Mouse (Mus musculus) spleen, adult 18-20 months (tissue): ENCODE measurements around the gene Rpusd3.

Experiments used
- DNase-seq, 2 experiments: peaks; one replicate each; pipeline ENCODE4 v3.0.0; 2022; ENCODE audit warnings: mixed read lengths in 2 of 2

Rpusd3 gene

DNA sequence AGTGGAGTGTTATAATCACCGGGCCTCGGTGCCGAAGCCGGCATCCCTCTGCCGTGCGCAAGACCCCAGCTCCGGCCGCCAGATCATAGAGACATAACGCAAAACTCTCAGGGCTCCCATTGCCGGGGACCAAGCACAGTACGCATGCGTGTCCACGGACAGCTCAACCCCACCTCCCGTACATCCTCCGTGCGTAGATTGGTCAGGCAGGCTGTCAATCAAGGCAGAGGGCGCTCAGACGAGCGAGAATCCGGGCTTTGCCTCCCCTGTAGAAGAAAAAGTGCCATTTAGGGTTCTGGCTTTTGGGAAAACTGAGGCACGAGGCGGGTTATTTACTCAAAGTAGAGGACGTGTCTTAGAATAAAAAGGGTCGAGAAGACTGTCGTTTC is at the start of gene Rpusd3:
Gene Rpusd3 (minus strand): TSS at position 142 of the 389 bp plus-strand sequence.
- DNase-seq, result peak; percentile 96 to 99

DNA sequence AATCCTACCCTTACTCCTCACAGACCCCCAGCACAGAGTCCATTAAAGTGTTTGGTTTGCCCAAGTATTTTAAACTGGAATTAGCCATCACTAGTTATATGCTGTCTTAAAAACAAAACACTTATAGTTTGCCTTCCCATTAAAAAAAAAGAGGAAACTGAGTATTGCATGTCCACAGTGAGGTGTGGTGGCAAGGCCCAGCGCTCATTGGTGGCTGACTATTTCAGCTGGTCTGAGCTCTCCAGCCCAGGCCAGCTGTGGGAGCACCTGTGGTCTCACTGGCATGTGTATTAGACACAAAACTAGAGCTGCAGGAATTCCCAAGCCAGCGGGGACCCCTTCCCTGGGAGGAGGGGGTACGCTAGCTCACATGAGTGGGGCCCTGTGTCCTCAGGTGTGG is 49.4 kb upstream of the Rpusd3 start:
- no peak for DNase-seq

DNA sequence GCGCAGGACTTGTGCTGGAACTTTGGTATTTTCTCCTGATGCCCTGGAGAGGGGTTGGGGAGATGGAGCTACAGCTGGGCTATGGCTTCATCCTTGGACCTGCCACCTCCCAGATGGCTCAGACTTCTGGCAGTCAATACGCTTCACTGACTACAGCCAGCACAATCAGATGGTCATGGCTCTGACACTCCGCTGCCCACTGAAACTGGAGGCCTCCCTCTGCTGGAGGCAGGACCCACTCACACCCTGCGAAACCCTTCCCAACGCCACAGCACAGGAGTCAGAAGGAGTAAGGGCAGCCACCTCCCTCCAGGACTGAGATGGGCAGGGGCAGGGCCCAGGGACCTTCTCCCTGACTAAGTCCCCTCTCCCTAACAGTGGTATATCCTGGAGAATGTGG is 46.5 kb upstream of the Rpusd3 start:
- DNase-seq, result no peak

DNA sequence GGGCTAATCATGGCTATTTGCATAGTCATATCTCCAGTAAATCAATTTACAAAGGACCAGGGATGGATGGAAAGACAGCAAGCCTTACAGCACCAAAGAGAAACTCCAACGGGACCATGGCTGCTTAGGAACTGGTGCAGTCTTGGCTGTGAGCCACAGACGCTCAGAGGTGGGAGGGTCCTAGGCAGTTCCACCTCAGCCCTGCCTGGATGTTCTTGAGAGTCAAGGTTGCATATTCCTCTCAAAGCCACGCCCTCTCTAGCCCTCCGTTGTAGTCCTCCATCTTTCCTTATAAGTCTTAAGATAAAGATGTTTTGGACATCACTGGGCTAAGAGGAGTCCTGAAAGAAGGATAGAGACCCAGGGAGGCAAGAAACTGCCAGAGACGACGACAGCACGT is 44.9 kb upstream of the Rpusd3 start:
- no peak for DNase-seq

DNA sequence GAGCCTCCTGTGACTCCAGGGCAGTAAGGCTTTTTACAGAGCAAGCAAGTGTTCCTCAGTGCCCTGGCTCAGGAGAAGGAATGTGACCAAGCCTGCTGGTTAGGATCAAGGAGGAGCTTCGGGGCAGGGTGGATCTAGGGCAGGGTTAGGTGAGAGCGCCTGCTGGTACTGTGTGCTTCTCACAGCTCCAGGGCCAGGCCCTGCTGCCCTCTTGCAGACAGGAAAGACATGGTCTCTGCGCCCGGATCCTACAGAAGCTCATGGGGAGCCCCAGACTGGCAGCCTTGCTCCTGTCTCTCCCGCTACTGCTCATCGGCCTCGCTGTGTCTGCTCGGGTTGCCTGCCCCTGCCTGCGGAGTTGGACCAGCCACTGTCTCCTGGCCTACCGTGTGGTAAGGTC is 39.5 kb upstream of the Rpusd3 start:
- no peak for DNase-seq

DNA sequence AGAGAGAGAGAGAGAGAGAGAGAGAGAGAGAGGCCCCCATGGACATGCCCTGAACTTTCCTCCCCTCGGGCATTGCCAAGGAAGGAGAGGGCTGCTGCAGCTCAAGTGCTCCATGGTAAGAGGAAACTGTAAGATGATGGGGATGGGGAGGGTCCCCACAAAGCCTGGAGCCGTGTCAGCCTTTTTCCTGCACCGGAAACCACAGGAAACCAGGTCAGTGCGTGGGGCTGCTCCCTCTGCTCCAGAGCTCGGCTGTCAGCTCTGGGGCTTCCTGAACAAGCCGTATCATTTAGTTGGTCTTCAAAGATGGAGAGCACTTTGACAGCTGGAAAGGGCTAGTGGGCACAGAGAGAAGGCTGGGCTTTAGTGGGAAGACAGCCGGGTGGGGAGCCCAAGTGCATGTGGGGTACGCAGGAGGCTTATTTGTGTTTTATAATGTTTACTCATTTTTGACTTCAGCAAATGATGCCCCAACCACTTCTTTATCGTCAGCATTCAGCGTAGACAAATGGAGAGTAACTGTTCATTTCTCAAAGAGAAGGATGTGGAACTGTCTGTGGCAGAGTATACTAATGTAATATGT is 38.9 kb upstream of the Rpusd3 start, which contains the start of gene Il17re:
Gene Il17re (plus strand): TSS at position 533 of the 583 bp plus-strand sequence.
- DNase-seq, result no peak

DNA sequence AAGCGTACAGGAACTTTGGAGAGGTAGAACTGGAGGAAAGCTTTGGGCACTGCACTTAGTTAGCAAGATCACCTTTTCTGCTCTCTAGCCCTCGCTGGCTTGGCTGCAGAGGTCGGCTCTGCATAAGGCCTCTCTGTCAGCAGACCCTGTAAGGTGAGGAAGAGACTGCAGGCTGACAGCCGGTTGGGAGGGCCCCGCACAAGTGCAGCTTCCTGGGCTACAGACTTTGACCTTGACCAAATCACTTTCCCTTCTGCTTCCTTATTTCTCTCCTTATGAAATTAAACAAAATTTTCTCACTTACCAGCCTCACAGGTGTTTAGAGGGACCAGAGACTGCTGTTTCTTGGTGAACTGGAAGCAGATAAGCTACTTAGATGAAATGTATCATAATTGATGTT is 35.9 kb upstream of the Rpusd3 start:
- DNase-seq, result no peak

DNA sequence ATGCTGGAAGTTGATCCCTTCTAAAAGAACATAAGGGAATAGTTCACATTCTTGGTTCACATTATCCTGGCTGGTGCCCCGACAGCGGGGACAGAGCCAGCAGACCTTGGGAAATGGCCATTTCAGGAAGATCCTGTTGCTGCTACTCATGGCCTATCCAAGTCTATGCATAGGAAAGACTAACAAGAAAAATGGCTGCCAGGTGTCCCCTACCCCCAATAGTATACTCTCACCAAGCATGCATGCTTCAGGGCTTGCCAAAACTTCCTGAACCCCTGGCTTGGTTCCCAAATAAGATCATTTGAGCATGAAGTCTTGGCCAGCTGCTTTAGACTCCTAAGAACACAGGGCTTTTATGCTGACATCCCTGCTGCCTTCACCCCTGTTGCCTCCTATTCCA is 32.7 kb upstream of the Rpusd3 start:
- DNase-seq, result no peak

DNA sequence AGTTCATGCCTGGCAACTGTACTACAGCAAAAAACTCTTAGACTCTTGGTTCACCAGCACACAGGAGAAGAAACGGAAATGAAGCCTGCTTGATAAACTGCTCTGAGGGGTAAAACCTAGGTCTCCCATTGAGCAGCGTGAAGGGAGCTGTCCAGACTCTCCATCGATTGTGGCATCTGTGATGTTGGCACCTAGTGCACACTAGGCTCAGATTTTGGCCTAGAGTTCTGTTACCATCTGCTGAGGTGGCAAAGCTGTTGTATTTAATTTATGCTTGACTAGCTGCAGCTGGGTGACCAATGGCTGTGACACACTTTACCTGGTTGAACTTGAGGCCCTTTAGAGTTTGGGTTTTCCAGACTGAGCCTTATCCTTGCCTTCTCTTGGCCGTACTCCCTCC is 28.5 kb upstream of the Rpusd3 start:
- no peak for DNase-seq

DNA sequence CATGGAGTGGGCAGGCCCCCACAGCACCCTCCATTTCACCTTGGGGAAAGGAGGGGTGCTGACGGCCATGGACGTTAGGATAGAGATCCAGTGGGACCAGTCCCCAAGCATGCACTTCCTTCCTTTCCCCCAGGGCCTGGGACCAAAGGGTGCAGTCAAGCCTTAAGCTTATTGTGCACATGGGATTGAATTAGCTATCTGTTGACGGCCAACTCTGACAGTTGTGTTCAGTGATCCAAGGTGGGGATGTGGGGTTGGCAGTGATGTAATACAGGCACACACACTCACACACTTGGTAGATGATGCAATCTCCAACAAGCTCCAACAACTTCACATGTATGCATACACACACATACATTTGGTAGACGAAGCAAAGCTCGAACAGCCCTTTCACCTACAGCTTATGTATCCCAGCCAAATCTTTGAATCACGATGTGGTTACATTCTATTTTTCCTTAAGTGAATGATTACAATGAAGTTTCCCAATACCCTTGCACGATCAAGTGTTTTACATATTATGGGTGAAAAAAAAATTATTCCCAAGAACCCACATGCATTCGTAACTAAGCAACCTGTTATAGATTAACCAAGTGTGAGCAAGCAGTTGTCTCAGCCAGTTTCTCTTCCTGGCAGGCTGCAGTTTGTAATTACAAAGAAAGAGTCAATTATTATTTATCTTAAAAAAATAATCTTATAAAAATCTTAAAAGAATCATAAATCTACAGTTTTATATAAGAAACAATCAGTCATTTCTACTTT is 25.2 kb upstream of the Rpusd3 start:
- DNase-seq, result no peak

DNA sequence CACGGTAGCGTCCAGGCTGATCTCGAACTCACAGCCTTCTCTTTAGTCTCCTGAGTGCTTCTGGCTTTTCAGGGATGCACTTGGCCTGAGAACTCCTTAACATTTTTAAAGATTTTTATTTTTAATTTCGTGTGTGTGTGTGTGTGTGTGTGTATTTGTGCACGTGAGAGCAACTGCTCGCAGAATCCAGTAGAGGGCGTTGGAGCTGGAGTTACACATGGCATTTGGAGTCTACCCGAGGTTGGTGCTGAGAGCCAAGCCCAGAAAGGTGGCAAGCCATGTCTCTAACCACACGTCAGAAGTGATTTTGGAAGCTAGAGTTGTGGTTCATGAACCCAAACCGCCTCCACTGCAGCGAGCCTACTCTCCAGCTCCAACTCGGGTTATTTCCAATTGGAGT is 24.0 kb upstream of the Rpusd3 start:
- DNase-seq, result no peak

DNA sequence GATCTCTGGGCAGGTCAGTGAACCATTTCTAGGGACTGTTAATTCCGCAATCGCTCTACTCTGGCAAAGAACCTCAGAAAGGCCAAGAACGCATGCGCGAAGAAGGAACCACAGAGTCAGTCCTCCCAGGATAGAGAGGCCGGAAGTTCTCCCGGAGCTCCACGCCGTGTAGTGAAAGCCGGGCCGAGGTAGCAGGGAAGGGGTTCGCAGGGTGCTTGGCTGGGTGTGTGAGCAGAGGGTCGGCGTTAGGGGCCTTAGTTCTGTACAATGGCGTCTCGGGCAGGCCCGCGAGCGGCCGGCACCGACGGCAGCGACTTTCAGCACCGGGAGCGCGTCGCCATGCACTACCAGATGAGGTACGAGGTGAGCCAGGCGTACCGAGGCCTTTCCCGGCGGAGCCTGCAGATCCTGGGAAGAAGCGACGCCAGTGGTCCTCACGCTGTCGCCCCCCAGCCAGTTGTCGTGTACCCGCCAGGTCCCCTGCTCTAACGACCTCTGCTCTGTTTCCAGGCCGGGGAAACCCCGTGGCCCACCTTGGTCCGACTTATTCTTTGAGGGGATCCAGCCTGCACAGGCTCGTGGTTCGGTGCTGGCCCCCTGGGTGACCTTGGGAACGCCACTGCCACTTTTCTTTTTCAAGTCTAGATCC is 23.4 kb upstream of the Rpusd3 start, which contains the start of gene Jagn1:
Gene Jagn1 (plus strand): TSS at position 128 of the 649 bp plus-strand sequence.
- peak; percentile 74 to 87 for DNase-seq

DNA sequence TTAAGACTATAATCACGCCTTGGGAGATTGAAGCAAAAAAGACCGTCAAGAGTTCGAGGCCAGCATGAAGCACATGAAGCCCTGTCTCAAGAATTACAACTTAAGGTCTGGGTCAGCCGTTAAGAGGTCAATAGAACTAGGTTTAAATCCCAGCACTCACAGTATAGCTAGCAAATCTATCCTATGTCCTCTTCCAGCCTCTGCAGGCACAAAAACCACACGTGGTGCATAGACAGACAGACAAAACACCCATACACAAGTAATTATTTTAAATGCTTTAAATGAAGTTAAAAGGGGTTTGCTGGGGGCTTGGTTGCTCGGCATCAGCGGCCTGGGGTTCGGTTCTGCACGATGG is 22.9 kb upstream of the Rpusd3 start:
- no peak for DNase-seq

DNA sequence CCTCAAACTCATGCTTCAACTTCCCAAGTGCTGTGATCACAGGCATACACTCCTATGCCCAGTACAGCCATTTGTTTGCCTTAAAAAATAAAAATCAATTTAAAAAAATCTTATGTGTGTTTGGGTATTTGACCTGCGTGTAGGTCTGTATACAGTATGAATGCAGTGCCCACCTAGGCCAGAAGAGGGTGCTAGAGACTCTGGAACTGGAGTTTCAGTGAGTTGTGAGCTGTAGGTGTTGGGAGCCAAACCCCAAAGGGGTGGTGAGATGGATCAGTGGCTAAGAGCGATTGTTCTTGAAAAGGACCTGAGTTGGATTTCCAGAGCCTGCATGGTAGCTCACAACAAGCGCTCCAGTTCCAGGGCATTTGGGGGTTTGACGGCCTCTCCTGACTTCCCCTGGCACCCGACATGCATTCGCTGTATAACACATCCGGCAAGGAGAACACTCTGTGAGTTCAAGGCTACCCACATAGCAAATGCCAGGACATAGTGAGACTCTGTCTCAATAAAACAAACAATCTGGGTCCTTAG is 22.1 kb upstream of the Rpusd3 start:
- peak; percentile 39 to 75 for DNase-seq

DNA sequence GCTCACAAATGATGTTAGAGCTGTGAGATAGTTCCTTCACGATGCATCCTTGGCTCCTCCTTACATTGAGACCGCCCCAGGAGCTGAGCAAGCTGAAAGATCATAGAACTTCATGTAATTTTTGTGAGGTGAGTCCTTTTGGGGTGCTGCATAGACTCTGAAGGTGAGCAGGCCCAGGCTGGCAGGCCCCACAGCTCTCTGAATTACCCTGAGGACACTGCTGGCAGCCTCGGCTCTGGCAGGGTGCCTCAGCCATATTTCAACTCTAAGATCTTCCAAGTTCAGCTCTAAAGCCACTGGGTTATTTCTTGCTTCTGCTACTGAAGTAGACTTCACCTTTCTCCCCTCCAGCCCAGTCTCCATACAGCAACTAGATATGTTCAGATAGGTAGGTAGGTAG is 21.5 kb upstream of the Rpusd3 start:
- no peak for DNase-seq

DNA sequence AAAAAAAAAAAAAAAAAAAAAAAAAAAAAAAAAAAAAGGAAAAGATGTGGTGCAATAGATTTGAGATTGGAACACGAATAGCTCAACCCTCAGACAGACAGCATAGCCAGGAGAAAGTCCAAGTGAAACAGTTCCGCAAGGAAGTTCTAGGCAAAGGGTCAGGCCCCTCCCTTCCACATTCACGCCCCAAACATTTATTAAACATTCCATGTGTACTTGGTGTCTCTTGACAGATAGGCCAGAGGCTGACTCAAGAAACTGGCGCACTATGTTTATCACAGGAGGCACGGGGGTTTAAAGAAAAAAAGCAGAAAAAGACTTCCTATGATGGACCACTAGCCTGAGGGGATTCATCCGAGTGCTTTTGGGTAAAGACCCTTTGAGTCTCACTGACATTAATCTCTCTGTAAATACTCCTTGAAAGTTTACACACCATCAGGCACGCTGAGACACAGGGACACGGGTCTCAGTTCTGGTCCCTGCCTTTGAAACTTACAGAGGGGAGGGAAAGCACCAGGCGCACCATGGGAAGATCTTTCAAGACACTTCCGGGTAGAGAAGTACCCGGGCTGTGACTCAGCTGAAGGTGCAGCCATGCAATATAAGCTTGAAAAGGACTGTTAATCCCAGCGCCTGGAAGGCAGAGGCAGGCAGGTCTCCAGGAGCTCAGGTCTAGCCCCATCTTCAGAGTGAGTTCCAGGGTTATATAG is 19.7 kb upstream of the Rpusd3 start:
- DNase-seq, result no peak

DNA sequence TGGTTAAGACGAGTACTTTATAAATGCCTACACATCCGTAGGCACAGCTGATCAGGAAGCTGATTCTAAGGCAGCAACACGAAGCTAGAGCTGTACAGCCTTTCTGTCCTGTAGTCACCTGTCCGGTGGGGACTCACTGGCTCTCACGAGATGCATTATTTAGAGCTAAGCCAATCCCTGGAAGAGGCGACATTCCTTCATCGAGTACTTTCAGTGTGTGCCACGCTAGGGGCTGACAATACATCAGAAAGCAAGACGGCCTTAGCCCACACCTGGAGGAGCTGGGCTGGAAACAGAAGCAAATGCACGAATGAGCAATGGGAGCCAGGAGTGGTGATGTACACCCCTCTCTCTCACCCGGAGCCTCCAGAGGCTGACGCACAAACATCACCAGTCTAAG is 18.0 kb upstream of the Rpusd3 start:
- no peak for DNase-seq

DNA sequence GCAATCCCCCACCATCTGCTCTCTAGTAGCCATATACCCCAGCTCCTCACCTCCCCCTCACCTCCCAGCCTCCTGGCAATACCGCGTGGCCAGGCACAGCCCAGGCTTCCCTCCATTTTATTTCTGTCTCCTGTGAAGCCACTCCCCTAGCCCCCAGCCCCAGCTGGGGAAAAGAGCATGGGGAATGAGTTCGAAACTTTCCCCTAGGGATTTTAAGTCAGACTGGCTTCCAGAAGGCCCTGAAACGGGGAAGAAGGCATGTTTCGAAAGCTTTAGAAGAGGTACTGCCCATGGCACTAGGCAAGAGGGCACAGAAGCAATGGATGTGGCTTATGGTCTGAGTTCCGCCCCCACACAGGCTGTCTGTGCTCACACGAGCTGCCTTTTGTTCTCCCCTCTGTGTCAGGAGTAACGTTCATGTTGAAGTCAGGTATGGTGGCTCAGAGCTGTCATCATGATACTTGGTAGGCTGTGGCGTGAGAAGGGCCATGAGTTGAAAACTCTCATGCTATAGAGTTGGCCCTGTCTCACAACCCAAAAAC is 16.6 kb upstream of the Rpusd3 start, which contains the start of gene Cidec:
Gene Cidec (minus strand): TSS at position 97 of the 542 bp plus-strand sequence.
- no peak for DNase-seq

DNA sequence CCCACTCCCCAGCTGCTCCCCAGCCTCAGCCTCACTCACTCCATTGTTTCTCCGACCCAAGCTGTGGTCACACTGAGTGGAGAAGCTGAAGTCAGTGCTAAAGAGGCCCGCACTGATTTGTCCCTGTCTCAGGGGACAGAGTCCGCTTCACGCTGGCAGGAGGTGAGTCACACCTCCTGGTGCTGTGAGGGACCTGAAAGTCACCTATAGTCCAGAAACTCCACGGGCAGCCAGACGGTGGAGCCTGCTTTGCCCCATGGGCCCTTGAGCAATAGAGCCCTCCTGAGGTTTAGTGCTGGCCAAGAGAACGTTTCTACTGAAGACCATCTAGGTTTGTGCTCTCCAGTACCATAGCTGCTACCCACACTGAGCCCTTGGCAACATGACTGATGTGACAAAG is 15.6 kb upstream of the Rpusd3 start:
- DNase-seq, result no peak

DNA sequence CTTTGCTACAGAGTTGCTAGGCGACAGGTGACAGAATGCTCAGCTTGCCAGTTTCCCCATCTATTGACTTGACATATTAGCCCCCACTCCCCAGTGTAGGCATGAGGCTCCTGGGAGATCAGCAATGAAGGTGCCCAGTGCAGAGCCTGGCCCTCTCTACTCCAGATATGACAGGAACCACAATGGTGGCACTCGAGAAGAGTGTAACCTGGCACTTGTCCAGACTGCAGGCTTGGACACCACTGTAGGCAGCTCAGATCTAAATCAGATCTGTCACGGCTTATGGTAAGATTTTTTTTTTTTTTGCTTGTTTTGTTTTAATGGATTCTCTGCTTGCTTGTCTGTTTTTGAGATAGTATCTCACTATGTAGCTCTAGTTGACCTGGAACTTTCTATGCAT is 14.5 kb upstream of the Rpusd3 start:
- no peak for DNase-seq

DNA sequence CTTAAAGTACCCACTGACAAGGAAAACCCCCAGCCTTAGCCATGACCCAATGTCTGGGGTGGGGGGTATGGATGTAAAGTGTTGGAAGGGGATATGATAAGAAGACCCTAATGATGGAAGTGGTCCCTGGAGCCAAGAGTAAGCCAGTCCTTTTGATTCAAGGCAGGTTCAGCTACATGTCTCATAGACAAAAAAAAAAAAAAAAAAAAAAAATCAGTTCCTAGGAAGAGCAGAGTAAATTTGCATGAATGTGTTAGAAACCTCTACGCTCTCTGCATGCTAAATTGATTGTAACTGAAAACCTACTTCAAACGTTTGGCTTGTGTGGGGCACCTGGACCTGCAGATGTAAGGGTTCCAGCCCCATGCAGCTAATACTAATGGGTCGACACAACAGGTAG is 12.7 kb upstream of the Rpusd3 start:
- DNase-seq, result no peak

DNA sequence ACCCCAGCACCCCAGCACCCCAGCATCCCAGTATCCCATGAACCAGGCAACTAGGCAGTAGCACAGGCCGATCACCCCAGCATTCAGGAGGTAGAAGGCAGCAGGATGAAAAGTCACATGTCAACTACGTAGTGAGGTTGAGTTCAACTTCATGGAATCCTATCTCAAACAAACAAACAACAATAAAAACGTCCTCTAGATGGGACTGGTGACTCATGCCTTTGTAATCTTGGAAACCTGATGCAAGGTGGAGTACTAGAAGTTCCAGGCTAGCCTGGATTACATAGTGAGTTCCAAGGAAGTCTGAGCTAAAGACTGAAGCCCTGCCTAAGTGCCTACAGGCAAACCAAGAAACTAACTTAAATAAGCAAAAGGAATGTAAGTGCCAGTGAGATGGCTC is 11.7 kb upstream of the Rpusd3 start:
- DNase-seq, result no peak

DNA sequence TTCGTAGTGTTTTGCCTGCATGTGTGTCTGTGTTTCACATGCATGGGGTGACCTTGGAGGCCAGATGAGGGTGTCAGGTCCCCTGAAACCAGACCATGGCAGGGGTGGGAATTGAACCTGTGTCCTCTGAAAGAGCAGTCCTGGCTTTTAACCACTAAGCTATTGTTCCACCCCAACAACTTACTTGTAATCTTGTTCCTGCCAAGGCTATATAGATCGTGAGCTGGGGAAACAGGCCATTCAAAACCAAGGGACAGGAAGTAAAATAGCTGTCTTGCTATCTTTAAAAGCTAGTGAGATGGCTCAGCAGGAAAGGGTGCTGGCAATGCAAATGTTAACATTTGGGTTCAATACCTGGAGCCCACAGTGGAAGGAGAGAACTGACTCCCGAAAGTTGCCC is 10.8 kb upstream of the Rpusd3 start:
- DNase-seq, result no peak
